Mouse (Mus musculus): ENCODE measurements at regions not wholly inside any gene's neighbourhood (a gene's known extent, or its start where the extent isn't known, plus 50 kb on each side); places are given as distances from the start of the nearest gene placed in this dataset.

GRCm38 (mm10) chr12:50989561-50990325 lies 340.8 kb upstream of the Prkd1 start:
- TF ChIP-seq MXI1 (IDR thresholded peaks at IDR 0.05; ENCODE audit: low read depth, low read length) (no peak), TBP (IDR thresholded peaks at IDR 0.05; ENCODE audit: low read depth, low read length) (no peak), POLR2A (IDR thresholded peaks at IDR 0.05; ENCODE audit: control insufficient read depth in 1 of 2, insufficient read depth in 1 of 2, low read depth in 1 of 2, low read length in 2 of 2, poor library complexity in 1 of 2) (no peak), E2F4 (IDR thresholded peaks at IDR 0.05; ENCODE audit: borderline replicate concordance, low read depth, low read length) (no peak), POLR2AphosphoS5 (IDR thresholded peaks at IDR 0.05; ENCODE audit: borderline replicate concordance, low read depth, low read length) (no peak), CTCF (IDR thresholded peaks at IDR 0.05 in 2 of 3, conservative IDR thresholded peaks at IDR 0.05 in 1 of 3; ENCODE audit: control insufficient read depth in 1 of 3, insufficient read depth in 1 of 3, low read depth in 2 of 3, low read length in 3 of 3, poor library complexity in 1 of 3, severe bottlenecking in 1 of 3) (no peak), RAD21 (IDR thresholded peaks at IDR 0.05; ENCODE audit: low read depth, low read length) (no peak), SIN3A (IDR thresholded peaks at IDR 0.05; ENCODE audit: low read length) (no peak), EP300 (IDR thresholded peaks at IDR 0.05; ENCODE audit: low read depth in 1 of 2, low read length in 2 of 2) (no peak), HCFC1 (IDR thresholded peaks at IDR 0.05; ENCODE audit: low read depth, low read length) (no peak), JUND (IDR thresholded peaks at IDR 0.05; ENCODE audit: low read depth, low read length) (no peak), ETS1 (IDR thresholded peaks at IDR 0.05; ENCODE audit: low read depth, low read length) (no peak)

Data from MEL (cell line).